Mouse (Mus musculus): ENCODE data around the gene Lctl. TPM values are rescaled to one million over a fixed set of nuclear protein-coding genes. Genes with fewer than 3 reads are reported as not detected.
"Not testable (repeated sequence)": the region's sequence is repeated elsewhere in the genome, so short reads cannot be mapped to it uniquely, and the experiment has no call there.

Gene Lctl
- polyA plus RNA-seq, 1 experiment from 2014 or later, result 0.16 TPM

DNA sequence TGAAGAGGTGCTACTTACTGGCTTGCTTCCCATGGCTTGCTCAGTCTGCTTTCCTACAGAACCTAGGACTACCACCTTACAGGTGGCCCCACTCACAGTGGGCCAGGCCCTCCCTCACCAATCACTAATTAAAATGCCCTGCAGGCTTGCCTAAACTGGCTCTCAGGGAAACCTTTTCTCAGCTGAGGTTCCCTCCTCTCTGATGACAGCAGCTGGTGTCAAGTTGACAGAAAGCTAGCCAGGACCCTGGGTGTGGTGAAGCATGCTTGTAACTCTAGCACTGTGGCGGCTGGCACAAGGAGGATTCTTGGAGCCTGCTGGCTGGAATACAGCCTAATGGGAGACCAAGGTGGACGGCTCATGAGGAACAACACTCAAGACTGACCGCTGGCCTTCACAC lies 8.4 kb downstream of the Lctl start:
- 0 out of 2 replicates have a peak, but pooled peaks cover 5% of the 10 kb centered on the region for H3K4me1 ChIP-seq (ENCODE audit: control insufficient read depth, insufficient read depth, low read length)
- no peak overlapping the region for H3K4me3 ChIP-seq (ENCODE audit: low read length)
- 47% methylated on average over 3 of the region's 3 CpGs for WGBS
- H3K27ac ChIP-seq (ENCODE audit: low read depth, low read length), result no peak overlapping the region
- H3K9me3 ChIP-seq (ENCODE audit: control insufficient read depth, low read length), result no peaks in the 10 kb centered on the region
- H3K4me2 ChIP-seq (replicated peaks; ENCODE audit: low read depth, low read length), result no peak overlapping the region
- ATAC-seq (ENCODE audit: low FRiP score, low TSS enrichment), result peak; percentile 80
- no peaks in the 10 kb centered on the region for H3K36me3 ChIP-seq (ENCODE audit: control insufficient read depth, insufficient read depth, low read length)
- H3K27me3 ChIP-seq (ENCODE audit: control insufficient read depth, insufficient read depth, low read length), result no peaks in the 10 kb centered on the region
- no peak overlapping the region for H3K9ac ChIP-seq (ENCODE audit: low read depth, low read length)

GRCm38 (mm10) chr9:64126121-64126520 lies 9.2 kb downstream of the Lctl start:
- Histone ChIP-seq H3K9ac (ENCODE audit: low read depth, low read length) (no peak overlapping the region), H3K4me3 (ENCODE audit: low read length) (no peak overlapping the region), H3K4me1 (ENCODE audit: control insufficient read depth, insufficient read depth, low read length) (0 out of 2 replicates have a peak, but pooled peaks cover 5% of the 10 kb centered on the region), H3K27me3 (ENCODE audit: control insufficient read depth, insufficient read depth, low read length) (no peaks in the 10 kb centered on the region), H3K27ac (ENCODE audit: low read depth, low read length) (no peak overlapping the region), H3K4me2 (replicated peaks; ENCODE audit: low read depth, low read length) (no peak overlapping the region), H3K36me3 (ENCODE audit: control insufficient read depth, insufficient read depth, low read length) (no peaks in the 10 kb centered on the region), H3K9me3 (ENCODE audit: control insufficient read depth, low read length) (no peaks in the 10 kb centered on the region)
- ATAC-seq (ENCODE audit: low FRiP score, low TSS enrichment), result no peak
- WGBS, result 45% methylated on average over 12 of the region's 12 CpGs

DNA sequence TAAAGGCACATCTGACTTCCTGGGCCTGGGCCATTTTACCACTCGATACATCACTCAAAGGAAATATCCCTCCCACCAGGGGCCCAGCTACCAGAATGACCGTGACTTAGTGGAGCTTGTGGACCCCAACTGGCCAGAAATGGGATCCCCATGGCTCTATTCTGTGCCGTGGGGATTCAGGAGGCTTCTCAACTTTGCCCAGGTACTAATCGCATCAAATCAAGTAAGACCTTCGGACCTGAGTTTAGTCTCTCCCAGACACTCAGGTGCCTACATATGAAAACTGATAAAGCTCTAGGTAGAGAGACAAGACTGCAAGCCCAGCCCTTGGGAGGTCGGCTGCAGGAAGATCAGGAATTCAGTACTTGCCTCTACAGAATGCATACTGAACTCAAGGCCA lies 14.7 kb downstream of the Lctl start:
- Histone ChIP-seq H3K36me3 (ENCODE audit: control insufficient read depth, insufficient read depth, low read length) (peaks cover 1% of the 10 kb centered on the region; the same call in 1 of the 2 replicates), H3K9me3 (ENCODE audit: control insufficient read depth, low read length) (no peaks in the 10 kb centered on the region), H3K4me1 (ENCODE audit: control insufficient read depth, insufficient read depth, low read length) (no peaks in the 10 kb centered on the region), H3K27me3 (ENCODE audit: control insufficient read depth, insufficient read depth, low read length) (no peaks in the 10 kb centered on the region), H3K27ac (ENCODE audit: low read depth, low read length) (no peak overlapping the region), H3K4me3 (ENCODE audit: low read length) (no peak overlapping the region), H3K4me2 (replicated peaks; ENCODE audit: low read depth, low read length) (no peak overlapping the region), H3K9ac (ENCODE audit: low read depth, low read length) (no peak overlapping the region)
- 83% methylated on average over 6 of the region's 6 CpGs for WGBS
- ATAC-seq (ENCODE audit: low FRiP score, low TSS enrichment), result no peak

DNA sequence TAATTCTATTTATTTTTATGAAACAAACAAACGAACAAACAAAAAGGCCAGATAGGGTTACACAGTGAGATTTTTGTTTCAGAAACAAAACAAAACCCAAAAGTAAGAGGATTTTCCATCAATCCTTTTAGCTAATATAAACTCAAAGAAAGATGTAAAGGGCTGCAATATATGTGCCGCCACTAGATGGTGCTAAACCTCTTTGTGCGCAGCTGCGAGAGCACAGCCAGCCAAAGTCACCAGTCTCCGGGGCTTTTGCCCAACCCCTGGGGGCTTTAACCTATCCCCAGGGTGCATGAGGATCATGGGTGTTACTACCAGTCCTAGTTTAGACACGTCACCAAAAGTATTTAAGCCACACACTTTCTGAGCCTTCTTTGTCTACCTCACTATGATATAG lies 21.9 kb downstream of the Lctl start:
- not testable (repeated sequence) for ATAC-seq (ENCODE audit: low FRiP score, low TSS enrichment); H3K27me3 ChIP-seq (ENCODE audit: control insufficient read depth, insufficient read depth, low read length); H3K9me3 ChIP-seq (ENCODE audit: control insufficient read depth, low read length); H3K4me2 ChIP-seq (replicated peaks; ENCODE audit: low read depth, low read length); H3K4me1 ChIP-seq (ENCODE audit: control insufficient read depth, insufficient read depth, low read length); H3K27ac ChIP-seq (ENCODE audit: low read depth, low read length); H3K4me3 ChIP-seq (ENCODE audit: low read length); H3K9ac ChIP-seq (ENCODE audit: low read depth, low read length)
- WGBS, result 8% methylated on average over 6 of the region's 6 CpGs
- peaks cover 25% of the 10 kb centered on the region for H3K36me3 ChIP-seq (ENCODE audit: control insufficient read depth, insufficient read depth, low read length)

DNA sequence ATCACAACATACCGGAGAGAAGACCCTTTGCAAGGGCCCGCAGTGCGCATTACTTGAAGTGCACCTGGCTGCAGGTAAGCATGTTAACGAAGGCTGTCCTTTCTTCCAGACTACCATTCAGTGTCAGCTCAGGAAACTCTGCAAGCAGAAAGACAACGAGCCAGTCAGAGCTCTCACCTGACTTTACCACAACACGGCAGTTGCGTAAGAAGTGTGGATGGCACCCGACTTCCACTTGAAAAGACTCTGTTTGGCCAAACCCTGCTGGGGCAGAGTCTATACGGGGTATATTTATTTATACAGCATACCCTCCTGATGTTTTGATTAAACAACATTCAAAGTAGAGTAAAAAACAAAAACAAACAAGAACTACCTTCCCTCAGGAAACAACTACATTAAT lies 22.9 kb downstream of the Lctl start:
- no peak overlapping the region for H3K4me3 ChIP-seq (ENCODE audit: low read length)
- H3K36me3 ChIP-seq (ENCODE audit: control insufficient read depth, insufficient read depth, low read length), result peaks cover 30% of the 10 kb centered on the region
- H3K4me2 ChIP-seq (replicated peaks; ENCODE audit: low read depth, low read length), result no peak overlapping the region
- no peak overlapping the region for H3K9ac ChIP-seq (ENCODE audit: low read depth, low read length)
- H3K27me3 ChIP-seq (ENCODE audit: control insufficient read depth, insufficient read depth, low read length), result no peaks in the 10 kb centered on the region
- WGBS, result 94% methylated on average over 9 of the region's 9 CpGs
- no peaks in the 10 kb centered on the region for H3K4me1 ChIP-seq (ENCODE audit: control insufficient read depth, insufficient read depth, low read length)
- H3K9me3 ChIP-seq (ENCODE audit: control insufficient read depth, low read length), result no peaks in the 10 kb centered on the region
- no peak for ATAC-seq (ENCODE audit: low FRiP score, low TSS enrichment)
- H3K27ac ChIP-seq (ENCODE audit: low read depth, low read length), result no peak overlapping the region

DNA sequence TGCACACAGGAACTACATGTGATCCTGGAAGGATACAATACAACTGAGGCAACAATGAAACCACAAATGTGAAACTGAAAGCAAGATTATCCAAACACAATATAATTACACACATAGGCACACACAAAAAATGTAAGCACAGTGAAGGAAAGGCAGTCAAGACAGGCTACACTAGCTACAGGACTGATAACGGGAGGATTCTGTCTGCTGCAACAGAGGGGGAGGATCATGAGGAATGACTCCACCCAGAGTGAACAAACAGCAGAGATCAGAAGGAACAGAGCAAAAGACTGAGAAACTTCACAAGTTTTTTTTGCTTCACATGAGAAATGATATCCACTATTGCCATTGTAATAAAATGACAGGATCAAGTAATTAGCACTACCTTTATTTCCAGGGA lies 39.7 kb downstream of the Lctl start:
- Histone ChIP-seq H3K4me1 (ENCODE audit: control insufficient read depth, insufficient read depth, low read length) (no peaks in the 10 kb centered on the region), H3K9ac (ENCODE audit: low read depth, low read length) (no peak overlapping the region), H3K9me3 (ENCODE audit: control insufficient read depth, low read length) (no peaks in the 10 kb centered on the region), H3K4me2 (replicated peaks; ENCODE audit: low read depth, low read length) (no peak overlapping the region), H3K27ac (ENCODE audit: low read depth, low read length) (no peak overlapping the region), H3K27me3 (ENCODE audit: control insufficient read depth, insufficient read depth, low read length) (no peaks in the 10 kb centered on the region), H3K36me3 (ENCODE audit: control insufficient read depth, insufficient read depth, low read length) (peaks cover 71% of the 10 kb centered on the region), H3K4me3 (ENCODE audit: low read length) (no peak overlapping the region)
- WGBS, result 79% methylated on average over 1 of the region's 1 CpGs
- ATAC-seq (ENCODE audit: low FRiP score, low TSS enrichment), result no peak

DNA sequence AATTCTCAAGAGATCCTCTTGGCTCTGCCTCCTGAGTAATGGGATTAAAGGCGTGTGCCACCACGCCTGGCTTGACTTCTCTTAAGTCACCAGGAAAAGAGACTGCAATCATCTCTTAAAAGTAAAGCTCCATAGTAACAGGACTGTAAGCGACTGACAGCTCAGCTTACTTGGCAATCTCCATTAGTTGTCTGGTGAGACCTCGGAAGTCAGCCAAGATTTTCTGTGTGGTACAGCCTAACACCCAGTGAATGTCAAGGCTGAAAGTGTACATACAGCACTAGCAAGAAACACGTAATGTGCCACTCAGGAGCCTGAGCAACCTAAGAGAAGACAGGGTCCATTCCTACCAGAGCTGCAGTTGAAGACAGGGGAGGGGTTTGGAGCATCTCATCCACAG lies 43.5 kb downstream of the Lctl start:
- 96% methylated on average over 5 of the region's 5 CpGs for WGBS
- Histone ChIP-seq H3K9me3 (ENCODE audit: control insufficient read depth, low read length) (no peaks in the 10 kb centered on the region), H3K27ac (ENCODE audit: low read depth, low read length) (no peak overlapping the region), H3K4me2 (replicated peaks; ENCODE audit: low read depth, low read length) (no peak overlapping the region), H3K9ac (ENCODE audit: low read depth, low read length) (no peak overlapping the region), H3K4me1 (ENCODE audit: control insufficient read depth, insufficient read depth, low read length) (no peaks in the 10 kb centered on the region), H3K27me3 (ENCODE audit: control insufficient read depth, insufficient read depth, low read length) (no peaks in the 10 kb centered on the region), H3K4me3 (ENCODE audit: low read length) (no peak overlapping the region), H3K36me3 (ENCODE audit: control insufficient read depth, insufficient read depth, low read length) (peaks cover 85% of the 10 kb centered on the region)
- ATAC-seq (ENCODE audit: low FRiP score, low TSS enrichment), result no peak

DNA sequence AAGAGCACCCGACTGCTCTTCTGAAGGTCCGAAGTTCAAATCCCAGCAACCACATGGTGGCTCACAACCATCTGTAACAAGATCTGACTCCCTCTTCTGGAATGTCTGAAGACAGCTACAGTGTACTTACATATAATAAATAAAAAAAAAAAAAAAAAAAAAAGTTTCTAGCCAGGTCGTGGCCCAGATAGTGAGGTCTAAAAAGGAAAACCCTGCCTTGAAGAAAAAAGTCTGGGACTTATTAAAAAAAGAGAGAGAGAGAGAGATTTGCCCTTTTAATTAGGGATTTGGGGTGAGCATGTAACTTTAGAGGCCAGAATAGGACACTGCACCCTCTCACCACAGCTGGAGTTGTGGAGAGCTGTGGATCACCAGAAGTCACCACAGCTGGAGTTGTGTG lies 53.0 kb downstream of the Lctl start:
- H3K27me3 ChIP-seq (ENCODE audit: control insufficient read depth, insufficient read depth, low read length); H3K4me2 ChIP-seq (replicated peaks; ENCODE audit: low read depth, low read length); H3K4me1 ChIP-seq (ENCODE audit: control insufficient read depth, insufficient read depth, low read length); H3K9ac ChIP-seq (ENCODE audit: low read depth, low read length); ATAC-seq (ENCODE audit: low FRiP score, low TSS enrichment); H3K27ac ChIP-seq (ENCODE audit: low read depth, low read length); H3K4me3 ChIP-seq (ENCODE audit: low read length); H3K9me3 ChIP-seq (ENCODE audit: control insufficient read depth, low read length): not testable (repeated sequence)
- H3K36me3 ChIP-seq (ENCODE audit: control insufficient read depth, insufficient read depth, low read length), result peaks cover 24% of the 10 kb centered on the region
- WGBS, result 93% methylated on average over 3 of the region's 3 CpGs

DNA sequence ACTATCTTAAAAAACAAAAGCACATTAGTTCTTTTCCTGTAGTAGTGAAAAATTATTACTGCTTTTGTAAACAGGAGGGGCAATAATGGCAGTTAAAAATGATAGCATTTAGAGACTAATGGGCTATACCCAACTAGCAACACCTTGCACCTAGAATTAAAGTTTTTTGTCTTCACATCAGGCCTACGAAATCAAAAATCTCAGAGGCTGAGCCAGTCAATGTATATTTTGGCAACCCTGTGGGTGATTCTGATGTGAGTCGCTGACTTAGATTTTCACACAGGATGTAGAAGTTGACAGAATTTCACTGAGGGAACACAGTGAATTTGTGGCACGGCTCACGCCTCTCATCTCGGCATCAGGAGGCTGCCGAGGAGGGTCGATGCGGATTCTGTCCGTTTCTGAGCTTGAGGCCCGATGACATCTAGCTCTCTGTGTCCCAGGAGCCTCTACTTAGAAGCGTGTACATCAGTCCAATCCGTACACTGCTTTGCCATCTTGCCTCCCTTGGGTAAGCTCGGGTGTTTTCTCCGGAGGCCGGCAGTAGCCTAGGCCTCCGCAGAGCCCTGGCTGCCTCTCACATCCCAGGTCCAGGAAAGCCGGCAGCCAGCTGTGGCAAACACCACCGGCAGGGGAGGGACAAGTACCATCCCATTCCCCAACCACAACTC lies 55.3 kb downstream of the Lctl start:
- Histone ChIP-seq H3K27me3 (ENCODE audit: control insufficient read depth, insufficient read depth, low read length) (no peaks in the 10 kb centered on the region), H3K4me3 (ENCODE audit: low read length) (peak overlapping the region; percentile 69), H3K9me3 (ENCODE audit: control insufficient read depth, low read length) (no peaks in the 10 kb centered on the region), H3K27ac (ENCODE audit: low read depth, low read length) (peak overlapping the region; percentile 86), H3K36me3 (ENCODE audit: control insufficient read depth, insufficient read depth, low read length) (peaks cover 30% of the 10 kb centered on the region), H3K4me2 (replicated peaks; ENCODE audit: low read depth, low read length) (peak overlapping the region; percentile 69), H3K4me1 (ENCODE audit: control insufficient read depth, insufficient read depth, low read length) (0 out of 2 replicates have a peak, but pooled peaks cover 7% of the 10 kb centered on the region), H3K9ac (ENCODE audit: low read depth, low read length) (peak overlapping the region; percentile 80)
- WGBS, result 2% methylated on average over 18 of the region's 18 CpGs
- ATAC-seq (ENCODE audit: low FRiP score, low TSS enrichment), result no peak; the same call in 1 of the 2 replicates
